Mouse (Mus musculus): ENCODE measurements around the gene Hist1h2af.

- TF ChIP-seq CTCF (IDR thresholded peaks at IDR 0.05; ENCODE audit: low read depth) = no peak
- TF ChIP-seq EP300 (IDR thresholded peaks at IDR 0.05; ENCODE audit: low read depth) = no peak
Observed at GRCm38 (mm10) chr13:23526312-23526711, 7.4 kb upstream of the Hist1h2af start.

All from heart, postnatal 0 days (tissue).